Mouse (Mus musculus): ENCODE measurements around the gene Gm29776.
A peak's percentile ranks its signal among the peaks of the same experiment; 100 is the strongest.

- TF ChIP-seq CTCF (IDR thresholded peaks at IDR 0.05; ENCODE audit: low read depth) (peak; percentile 98), EP300 (IDR thresholded peaks at IDR 0.05; ENCODE audit: low read depth) (no peak)
Measured at GRCm38 (mm10) chr14:54701298-54701697, 2.7 kb upstream of the Gm29776 start.

Measured in heart, postnatal 0 days (tissue).